Mouse (Mus musculus) thymus, adult 2 months (tissue): ENCODE results near the gene Golga1.

Experiments used
- CTCF ChIP-seq: fragments of 200-500 bp; IDR thresholded peaks from 2 replicates; pipeline ENCODE4 v1.5.1; 2012; ENCODE audit warnings: mild to moderate bottlenecking, control low read depth, low read length, moderate library complexity, borderline replicate concordance; ENCODE audit not compliant: control insufficient read depth, poor library complexity, insufficient read depth; ENCODE audit errors: extremely low read depth
- POLR2A ChIP-seq: fragments of 200-500 bp; IDR thresholded peaks from 2 replicates; pipeline ENCODE4 v1.6.1; 2012; ENCODE audit warnings: mild to moderate bottlenecking, low read length, control low read depth, moderate library complexity; ENCODE audit not compliant: control insufficient read depth, poor library complexity, insufficient read depth; ENCODE audit errors: extremely low read depth

DNA sequence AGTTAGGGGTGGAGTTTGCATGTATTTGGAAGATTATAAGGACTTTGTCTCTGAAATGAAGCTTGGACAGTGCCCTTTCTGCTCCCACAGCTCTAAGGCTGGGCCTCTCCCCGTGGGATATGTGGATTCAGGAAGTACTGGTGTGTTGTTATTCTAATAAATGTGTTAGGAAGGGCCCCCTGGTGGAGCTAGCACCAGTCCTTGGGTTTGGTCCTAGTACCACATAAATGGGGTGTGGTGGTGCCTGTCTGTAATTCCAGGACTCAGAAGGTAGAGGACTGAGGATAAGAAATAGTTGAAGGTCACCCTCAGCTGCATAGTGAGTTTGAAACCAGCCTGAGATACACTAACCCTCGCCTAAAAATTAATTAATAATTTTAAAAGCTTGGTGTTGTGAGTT, 92.1 kb downstream of the Golga1 start:
- TF ChIP-seq POLR2A (no peak), CTCF (no peak)
